Mouse (Mus musculus) neural tube, embryonic 13.5 days (tissue): ENCODE data around the gene Sipa1l1. TPM values are rescaled to one million over a fixed set of nuclear protein-coding genes. Genes with fewer than 3 reads are reported as not detected.

Source experiments
- ATAC-seq: fragments of 200-750 bp; cut with Nextera tagmentation; 2 replicates; pipeline ENCODE4 v1.8.0; 2017; ENCODE audit warnings: low read depth, mild to moderate bottlenecking, moderate TSS enrichment, moderate library complexity
- H3K27ac ChIP-seq: fragments of 300-500 bp; sonication (generic); replicated peaks from 2 replicates; pipeline ENCODE4 v1.5.1; 2015; ENCODE audit warnings: moderate library complexity, mild to moderate bottlenecking, inconsistent platforms
- H3K27me3 ChIP-seq: fragments of 300-500 bp; sonication (generic); 2 replicates; pipeline ENCODE4 v1.6.1; 2015; ENCODE audit warnings: mild to moderate bottlenecking, inconsistent platforms
- H3K36me3 ChIP-seq: fragments of 300-500 bp; sonication (generic); 2 replicates; pipeline ENCODE4 v1.6.1; 2015; ENCODE audit warnings: mild to moderate bottlenecking, inconsistent platforms
- H3K4me1 ChIP-seq: fragments of 300-500 bp; sonication (generic); replicated peaks from 2 replicates; pipeline ENCODE4 v1.6.1; 2015; ENCODE audit warnings: inconsistent platforms
- H3K4me2 ChIP-seq: fragments of 300-500 bp; sonication (generic); 2 replicates; pipeline ENCODE4 v1.6.1; 2015; ENCODE audit warnings: inconsistent platforms, mild to moderate bottlenecking, moderate library complexity
- H3K4me3 ChIP-seq: fragments of 300-500 bp; sonication (generic); 2 replicates; pipeline ENCODE4 v1.5.1; 2015; ENCODE audit warnings: mild to moderate bottlenecking, inconsistent platforms
- H3K9ac ChIP-seq: fragments of 300-500 bp; sonication (generic); 2 replicates; pipeline ENCODE4 v1.6.1; 2015; ENCODE audit warnings: moderate library complexity, mild to moderate bottlenecking, inconsistent platforms
- H3K9me3 ChIP-seq: fragments of 300-500 bp; sonication (generic); 2 replicates; pipeline ENCODE4 v1.6.1; 2016; ENCODE audit warnings: inconsistent platforms
- WGBS: fragments of 180-500 bp; shearing (Covaris S2); methylation state at CpG from one replicate; pipeline ENCODE4 v1.1.7; 2015; 5-methylcytosine and 5-hydroxymethylcytosine counted together
- polyA plus RNA-seq: library from polyadenylated mRNA; unstranded; fragments of >200 nt; fragmentation: Nextera tagmentation; extraction: Ambion mirVana; gene quantifications from 2 replicates; pipeline ENCODE4 v1.2.1, GENCODE M21; 2015

The Sipa1l1 gene
- polyA plus RNA-seq, 1 experiment from 2014 or later = 11.6 TPM

DNA sequence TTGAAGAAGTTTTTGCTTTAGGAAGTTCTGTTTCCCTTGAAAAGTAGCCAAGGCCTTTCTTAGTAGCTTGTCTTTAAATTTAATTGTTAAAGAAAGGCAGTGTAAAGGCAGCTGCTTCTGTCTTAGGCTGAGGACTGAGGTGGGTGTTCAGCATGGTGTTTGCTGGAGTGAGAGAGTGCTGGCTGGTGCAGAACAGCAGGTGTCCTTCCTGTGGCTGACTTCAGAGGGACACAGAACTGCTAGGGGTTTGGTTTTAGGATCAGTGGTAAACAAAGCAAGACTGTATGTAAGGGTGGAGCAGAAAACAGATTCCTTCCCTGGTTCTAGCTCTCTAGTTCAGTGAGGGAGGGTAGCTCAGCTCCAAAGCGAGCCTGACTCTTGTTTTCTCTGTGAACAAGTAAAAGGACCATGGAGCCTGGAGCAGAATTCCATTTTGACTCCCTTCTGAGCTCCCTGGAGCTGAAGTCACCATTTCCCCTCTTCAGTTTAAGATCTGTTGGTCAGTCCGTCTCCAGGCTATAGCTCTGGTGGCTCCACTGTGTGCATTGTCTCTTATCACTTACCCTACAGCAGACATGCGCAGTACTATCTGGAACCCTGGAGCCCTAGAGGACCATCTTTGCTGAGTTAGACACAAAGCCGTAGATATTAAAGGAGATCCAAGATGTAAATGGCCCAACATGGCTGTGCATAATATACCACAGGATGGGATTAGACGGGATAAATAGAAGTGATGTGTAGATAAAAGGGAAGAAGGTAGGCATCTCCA, 95.1 kb downstream of the Sipa1l1 start:
- H3K9me3 ChIP-seq = no peaks in the 10 kb centered on the region
- no peak overlapping the region for H3K9ac ChIP-seq
- H3K4me1 ChIP-seq = no peaks in the 10 kb centered on the region
- no peaks in the 10 kb centered on the region for H3K27me3 ChIP-seq
- H3K36me3 ChIP-seq = no peaks in the 10 kb centered on the region
- no peak overlapping the region for H3K27ac ChIP-seq
- H3K4me2 ChIP-seq = no peak overlapping the region
- ATAC-seq = no peak
- WGBS = 91% methylated on average over 5 of the region's 5 CpGs
- H3K4me3 ChIP-seq = no peak overlapping the region

DNA sequence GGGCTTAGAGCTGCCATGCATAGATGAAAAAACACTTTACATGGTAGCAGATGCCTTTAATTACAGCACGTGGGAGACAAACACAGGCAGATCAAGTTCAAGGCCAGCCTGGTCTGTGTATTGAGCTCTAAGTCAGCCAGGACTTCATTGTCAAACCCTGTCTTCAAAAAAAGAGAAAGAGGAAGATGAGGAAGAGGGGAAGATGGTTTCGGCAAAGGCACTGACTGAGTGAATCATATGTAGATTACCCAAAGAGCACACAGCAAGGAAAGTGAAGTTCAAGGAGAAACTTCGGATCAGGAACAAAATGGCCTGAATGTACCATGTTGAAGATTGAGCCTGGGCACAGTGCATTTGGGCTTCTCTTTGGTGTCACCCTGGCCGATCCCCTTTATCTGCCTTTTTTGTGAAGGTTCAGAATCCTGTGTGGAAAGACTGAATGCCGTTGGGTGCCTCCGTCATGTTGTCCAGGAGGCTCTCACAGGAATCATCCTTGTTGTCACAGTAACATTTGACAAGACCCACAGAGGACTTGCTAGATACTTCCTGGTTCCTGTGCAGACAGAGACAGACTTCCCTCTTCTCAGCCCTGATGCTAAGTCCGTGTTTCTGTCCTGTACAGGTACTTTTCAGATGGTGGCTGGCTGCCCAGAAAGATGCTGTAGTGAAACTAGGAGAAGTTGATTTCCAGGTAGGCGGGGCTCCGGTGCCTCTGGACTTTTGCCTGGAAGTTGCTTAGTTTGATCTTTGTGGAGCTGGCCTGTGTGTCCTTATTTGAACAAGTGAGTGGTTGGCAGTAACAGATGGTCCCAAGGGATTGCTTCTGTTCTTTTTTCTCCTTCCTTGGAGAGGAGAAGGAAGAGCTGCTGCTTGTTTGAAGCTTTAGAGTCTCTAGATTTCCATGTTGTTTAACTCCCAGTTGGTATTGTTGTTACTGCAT, 96.5 kb downstream of the Sipa1l1 start:
- H3K4me2 ChIP-seq = no peak overlapping the region
- no peaks in the 10 kb centered on the region for H3K27me3 ChIP-seq
- no peak overlapping the region for H3K4me3 ChIP-seq
- no peaks in the 10 kb centered on the region for H3K36me3 ChIP-seq
- WGBS = 93% methylated on average over 9 of the region's 9 CpGs
- no peak overlapping the region for H3K27ac ChIP-seq
- H3K9me3 ChIP-seq = no peaks in the 10 kb centered on the region
- H3K4me1 ChIP-seq = no peaks in the 10 kb centered on the region
- no peak overlapping the region for H3K9ac ChIP-seq
- no peak for ATAC-seq

- H3K9me3 ChIP-seq = no peaks in the 10 kb centered on the region
- H3K27me3 ChIP-seq = no peaks in the 10 kb centered on the region
- no peak overlapping the region for H3K4me3 ChIP-seq
- ATAC-seq = no peak
- H3K27ac ChIP-seq = no peak overlapping the region
- WGBS = 88% methylated on average over 3 of the region's 3 CpGs
- H3K4me2 ChIP-seq = no peak overlapping the region
- no peaks in the 10 kb centered on the region for H3K36me3 ChIP-seq
- H3K9ac ChIP-seq = no peak overlapping the region
- peaks cover 16% of the 10 kb centered on the region for H3K4me1 ChIP-seq
Measured at GRCm38 (mm10) chr12:82271447-82271846, 102.3 kb downstream of the Sipa1l1 start.

- no peak overlapping the region for H3K4me3 ChIP-seq
- H3K4me2 ChIP-seq = no peak overlapping the region
- peaks cover 24% of the 10 kb centered on the region for H3K4me1 ChIP-seq
- no peak overlapping the region for H3K9ac ChIP-seq
- no peak for ATAC-seq
- no peaks in the 10 kb centered on the region for H3K36me3 ChIP-seq
- WGBS = 84% methylated on average over 3 of the region's 3 CpGs
- H3K27me3 ChIP-seq = no peaks in the 10 kb centered on the region
- no peak overlapping the region for H3K27ac ChIP-seq
- H3K9me3 ChIP-seq = no peaks in the 10 kb centered on the region
Measured at GRCm38 (mm10) chr12:82273503-82273902, 104.4 kb downstream of the Sipa1l1 start.

- Histone ChIP-seq H3K4me3 (no peak overlapping the region), H3K36me3 (no peaks in the 10 kb centered on the region), H3K27me3 (no peaks in the 10 kb centered on the region), H3K27ac (no peak overlapping the region), H3K9ac (no peak overlapping the region), H3K4me1 (peaks cover 24% of the 10 kb centered on the region), H3K4me2 (no peak overlapping the region), H3K9me3 (no peaks in the 10 kb centered on the region)
- 62% methylated on average over 5 of the region's 5 CpGs for WGBS
- no peak for ATAC-seq
Measured at GRCm38 (mm10) chr12:82274576-82274975, 105.5 kb downstream of the Sipa1l1 start.

DNA sequence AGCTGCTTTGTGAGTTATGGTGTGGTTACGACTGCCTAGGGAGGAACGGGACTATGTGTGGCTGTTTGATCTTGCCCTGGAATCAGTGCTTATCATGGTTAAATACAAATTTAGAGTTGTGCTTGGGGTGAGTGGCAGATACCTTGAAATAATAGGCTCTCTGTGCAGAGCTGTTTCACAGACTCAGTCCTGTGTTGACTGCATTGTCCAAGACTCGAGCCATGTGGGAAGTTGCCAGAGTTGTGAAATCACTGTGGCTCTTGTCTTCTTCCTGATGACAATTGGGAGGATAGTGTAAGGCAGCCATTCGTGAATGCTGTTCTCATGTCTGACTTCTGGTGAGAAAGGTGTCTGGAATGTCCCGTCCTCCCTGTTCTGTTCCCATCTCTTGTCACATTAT, 106.6 kb downstream of the Sipa1l1 start:
- WGBS = 57% methylated on average over 5 of the region's 5 CpGs
- Histone ChIP-seq H3K27ac (no peak overlapping the region), H3K4me3 (no peak overlapping the region), H3K9me3 (no peaks in the 10 kb centered on the region), H3K9ac (no peak overlapping the region), H3K36me3 (no peaks in the 10 kb centered on the region), H3K4me2 (no peak overlapping the region), H3K4me1 (peaks cover 24% of the 10 kb centered on the region), H3K27me3 (no peaks in the 10 kb centered on the region)
- ATAC-seq = no peak

DNA sequence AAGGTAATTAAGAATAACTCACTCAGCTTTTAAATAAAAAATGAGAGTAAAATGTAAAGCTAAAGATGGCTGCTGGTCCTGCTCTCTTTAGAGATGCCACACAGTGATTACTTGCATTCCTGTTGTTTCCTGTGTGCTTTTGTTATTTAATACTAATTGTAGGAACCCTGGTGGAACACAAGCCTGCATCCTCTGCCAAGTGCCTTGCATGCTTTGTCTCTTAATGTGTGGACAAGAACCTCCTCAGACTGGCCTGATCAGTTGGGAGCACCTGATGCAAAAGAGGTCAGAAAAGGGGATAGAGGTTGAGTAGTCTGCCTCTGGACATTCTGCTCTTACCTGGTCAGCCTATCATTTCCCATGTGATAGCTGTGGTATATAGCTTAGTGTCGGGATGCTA, 107.5 kb downstream of the Sipa1l1 start:
- no peak overlapping the region for H3K9ac ChIP-seq
- H3K4me1 ChIP-seq = peaks cover 24% of the 10 kb centered on the region
- peak; percentile 50; the same call in 1 of the 2 replicates for ATAC-seq
- H3K27me3 ChIP-seq = no peaks in the 10 kb centered on the region
- no peaks in the 10 kb centered on the region for H3K36me3 ChIP-seq
- H3K9me3 ChIP-seq = no peaks in the 10 kb centered on the region
- no peak overlapping the region for H3K4me2 ChIP-seq
- no peak overlapping the region for H3K4me3 ChIP-seq
- WGBS = 87% methylated on average over 1 of the region's 1 CpGs
- H3K27ac ChIP-seq = 0 out of 2 replicates have a peak overlapping the region, but pooled peaks have one; percentile 29

DNA sequence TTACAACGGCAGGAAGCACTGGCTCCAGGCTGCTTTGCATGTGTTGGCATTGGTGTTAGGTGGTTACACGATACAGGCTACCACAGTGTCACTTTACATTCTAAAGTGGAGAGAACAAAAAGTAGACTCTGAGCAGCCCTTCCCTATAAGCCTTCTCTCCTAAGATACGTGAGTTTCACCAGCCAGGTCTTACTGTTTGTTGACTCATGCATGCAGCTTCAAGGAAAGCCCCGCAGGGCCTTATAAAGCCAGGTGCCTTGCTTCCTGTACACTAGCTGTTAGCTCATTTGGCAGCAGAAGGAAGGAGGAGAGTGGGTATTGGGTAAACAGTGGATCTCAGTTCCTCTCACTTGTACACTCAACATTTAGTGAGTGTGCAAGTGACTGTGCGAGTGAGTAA, 115.5 kb downstream of the Sipa1l1 start:
- no peak for ATAC-seq
- Histone ChIP-seq H3K4me2 (no peak overlapping the region), H3K9me3 (no peaks in the 10 kb centered on the region), H3K9ac (no peak overlapping the region), H3K27me3 (no peaks in the 10 kb centered on the region), H3K4me3 (no peak overlapping the region), H3K4me1 (peaks cover 15% of the 10 kb centered on the region), H3K27ac (no peak overlapping the region), H3K36me3 (no peaks in the 10 kb centered on the region)
- WGBS = 93% methylated on average over 5 of the region's 5 CpGs

- no peaks in the 10 kb centered on the region for H3K36me3 ChIP-seq
- no peaks in the 10 kb centered on the region for H3K27me3 ChIP-seq
- peaks cover 15% of the 10 kb centered on the region for H3K4me1 ChIP-seq
- WGBS = 95% methylated on average over 2 of the region's 2 CpGs
- H3K9me3 ChIP-seq = no peaks in the 10 kb centered on the region
- no peak overlapping the region for H3K4me2 ChIP-seq
- H3K9ac ChIP-seq = no peak overlapping the region
- no peak overlapping the region for H3K4me3 ChIP-seq
- ATAC-seq = no peak
- no peak overlapping the region for H3K27ac ChIP-seq
Measured at GRCm38 (mm10) chr12:82285018-82285417, 115.9 kb downstream of the Sipa1l1 start.

GRCm38 (mm10) chr12:82286068-82286467, 116.9 kb downstream of the Sipa1l1 start:
- Histone ChIP-seq H3K4me1 (peaks cover 15% of the 10 kb centered on the region), H3K4me2 (no peak overlapping the region), H3K9ac (no peak overlapping the region), H3K4me3 (no peak overlapping the region), H3K27me3 (no peaks in the 10 kb centered on the region), H3K9me3 (no peaks in the 10 kb centered on the region), H3K27ac (0 out of 2 replicates have a peak overlapping the region, but pooled peaks have one; percentile 10), H3K36me3 (no peaks in the 10 kb centered on the region)
- 0 out of 2 replicates have a peak, but pooled peaks have one; percentile 47 for ATAC-seq
- 37% methylated on average over 6 of the region's 6 CpGs for WGBS

DNA sequence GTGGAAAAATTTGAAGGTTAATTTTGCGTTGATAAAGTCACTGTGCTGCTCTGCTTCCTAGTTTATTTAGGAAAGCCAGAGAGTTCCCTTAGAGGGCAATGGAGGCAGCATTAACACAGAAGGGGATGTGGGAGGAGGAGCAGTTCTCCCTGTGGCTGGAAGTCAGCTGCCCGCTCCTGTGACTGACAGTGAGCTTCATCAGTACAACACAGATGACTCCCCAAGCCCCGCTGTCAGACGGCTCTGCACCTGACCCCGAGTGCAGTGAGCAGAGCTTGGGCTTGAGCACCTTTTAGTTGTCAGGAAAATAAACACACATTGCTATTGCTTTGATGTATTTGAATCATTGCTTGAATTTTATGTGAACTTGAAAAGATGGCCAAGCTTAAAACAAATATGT, 117.7 kb downstream of the Sipa1l1 start:
- 42% methylated on average over 5 of the region's 5 CpGs for WGBS
- no peak overlapping the region for H3K4me2 ChIP-seq
- H3K9ac ChIP-seq = no peak overlapping the region

GRCm38 (mm10) chr12:82293545-82294247, 124.6 kb downstream of the Sipa1l1 start:
- H3K36me3 ChIP-seq = no peaks in the 10 kb centered on the region
- 93% methylated on average over 7 of the region's 7 CpGs for WGBS
- H3K27ac ChIP-seq = no peak overlapping the region
- no peak overlapping the region for H3K4me3 ChIP-seq
- no peak overlapping the region for H3K4me2 ChIP-seq
- no peak for ATAC-seq
- 0 out of 2 replicates have a peak, but pooled peaks cover 2% of the 10 kb centered on the region for H3K4me1 ChIP-seq
- no peak overlapping the region for H3K9ac ChIP-seq
- H3K9me3 ChIP-seq = no peaks in the 10 kb centered on the region
- H3K27me3 ChIP-seq = no peaks in the 10 kb centered on the region

More for the DNA sequence above, 117.7 kb downstream of the Sipa1l1 start:
- no peaks in the 10 kb centered on the region for H3K27me3 ChIP-seq
- H3K9me3 ChIP-seq = no peaks in the 10 kb centered on the region
- no peak for ATAC-seq
- H3K27ac ChIP-seq = 0 out of 2 replicates have a peak overlapping the region, but pooled peaks have one; percentile 10
- H3K4me1 ChIP-seq = peaks cover 15% of the 10 kb centered on the region
- H3K4me3 ChIP-seq = no peak overlapping the region
- no peaks in the 10 kb centered on the region for H3K36me3 ChIP-seq
